Mouse (Mus musculus) neural tube, embryonic 11.5 days (tissue): ENCODE measurements at regions not wholly inside any gene's neighbourhood (a gene's known extent, or its start where the extent isn't known, plus 50 kb on each side); places are given as distances from the start of the nearest gene placed in this dataset.

Experiments used
- ATAC-seq: fragments of 200-750 bp; cut with Nextera tagmentation; 2 replicates; pipeline ENCODE4 v1.8.0; 2017; ENCODE audit warnings: moderate number of reproducible peaks, mild to moderate bottlenecking, moderate TSS enrichment, moderate library complexity; ENCODE audit not compliant: insufficient read depth, low FRiP score, low TSS enrichment
- DNase-seq: peaks from one replicate; pipeline ENCODE4 v3.0.0-alpha.2; 2015; ENCODE audit warnings: low spot score
- H3K27ac ChIP-seq: fragments of 300-500 bp; sonication (generic); 2 replicates; pipeline ENCODE4 v1.5.1; 2014; ENCODE audit warnings: low read depth, mild to moderate bottlenecking, low read length
- H3K27me3 ChIP-seq: fragments of 300-500 bp; sonication (generic); 2 replicates; pipeline ENCODE4 v1.6.1; 2014; ENCODE audit warnings: mild to moderate bottlenecking, low read length, mixed read lengths; ENCODE audit not compliant: control insufficient read depth, insufficient read depth
- H3K36me3 ChIP-seq: fragments of 300-500 bp; sonication (generic); 2 replicates; pipeline ENCODE4 v1.6.1; 2014; ENCODE audit warnings: mild to moderate bottlenecking, low read length, moderate library complexity, mixed read lengths; ENCODE audit not compliant: control insufficient read depth, insufficient read depth
- H3K4me1 ChIP-seq: fragments of 300-500 bp; sonication (generic); 2 replicates; pipeline ENCODE4 v1.6.1; 2014; ENCODE audit warnings: low read length, mixed read lengths; ENCODE audit not compliant: control insufficient read depth, insufficient read depth
- H3K4me2 ChIP-seq: fragments of 300-500 bp; sonication (generic); 2 replicates; pipeline ENCODE4 v1.6.1; 2014; ENCODE audit warnings: low read depth, mild to moderate bottlenecking, moderate library complexity
- H3K4me3 ChIP-seq: fragments of 300-500 bp; sonication (generic); 2 replicates; pipeline ENCODE4 v1.5.1; 2014; ENCODE audit warnings: low read depth, low read length
- H3K9ac ChIP-seq: fragments of 300-500 bp; sonication (generic); 2 replicates; pipeline ENCODE4 v1.6.1; 2014; ENCODE audit warnings: mild to moderate bottlenecking, low read length
- H3K9me3 ChIP-seq: fragments of 300-500 bp; sonication (generic); 2 replicates; pipeline ENCODE4 v1.6.1; 2016; ENCODE audit warnings: low read length; ENCODE audit not compliant: control insufficient read depth
- WGBS: fragments of 180-500 bp; shearing (Covaris S2); extraction: QIAGEN DNeasy Blood & Tissue Kit; methylation state at CpG from one replicate; pipeline ENCODE4 v1.1.7; 2014; 5-methylcytosine and 5-hydroxymethylcytosine counted together

DNA sequence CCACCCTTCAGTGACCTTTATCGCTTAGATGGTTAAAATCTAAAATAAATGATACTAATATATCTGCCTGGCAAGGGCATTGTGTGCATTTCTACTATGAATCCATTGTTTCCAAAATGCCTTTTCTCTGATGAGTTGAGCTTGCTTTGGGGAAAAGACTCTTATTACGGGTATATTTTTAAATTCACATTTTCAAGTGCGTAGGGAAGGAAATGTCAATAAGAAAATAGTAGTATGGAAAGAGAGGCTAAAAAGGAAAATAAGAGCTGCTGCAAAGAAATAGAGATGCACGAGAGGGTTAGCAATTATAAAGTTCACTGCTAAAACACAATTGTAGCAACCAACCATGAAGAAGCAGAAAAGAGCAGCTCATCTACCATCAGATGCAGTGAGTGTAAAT is 123.8 kb upstream of the Chl1 start:
- H3K36me3 ChIP-seq = no peaks in the 10 kb centered on the region
- no peak overlapping the region for H3K4me3 ChIP-seq
- no peaks in the 10 kb centered on the region for H3K4me1 ChIP-seq
- 69% methylated on average over 4 of the region's 4 CpGs for WGBS
- H3K27me3 ChIP-seq = no peaks in the 10 kb centered on the region
- ATAC-seq = no peak
- no peak for DNase-seq
- no peak overlapping the region for H3K9ac ChIP-seq
- H3K27ac ChIP-seq = no peak overlapping the region
- no peaks in the 10 kb centered on the region for H3K9me3 ChIP-seq
- no peak overlapping the region for H3K4me2 ChIP-seq

DNA sequence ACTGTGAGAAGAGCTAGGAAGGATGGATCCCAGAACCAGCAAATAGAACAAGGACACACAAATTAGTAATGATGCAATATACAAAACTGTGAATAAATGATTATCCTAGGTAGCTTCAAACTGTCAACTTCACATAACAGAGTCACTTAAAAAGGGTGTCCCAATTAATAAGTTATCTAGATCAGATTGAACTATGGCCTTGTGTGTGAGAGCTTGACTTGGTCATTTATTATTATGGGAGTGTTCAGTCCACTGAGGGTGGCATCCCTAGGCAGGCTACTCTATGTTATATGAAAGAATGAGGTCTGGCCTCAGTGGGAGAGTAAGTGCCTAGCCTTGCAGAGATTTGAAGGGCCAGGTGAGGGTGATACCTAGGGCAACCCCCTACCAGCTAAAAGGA is 104.4 kb upstream of the Chl1 start:
- no peaks in the 10 kb centered on the region for H3K27me3 ChIP-seq
- no peak overlapping the region for H3K9ac ChIP-seq
- no peak overlapping the region for H3K4me3 ChIP-seq
- no peak for ATAC-seq
- no peaks in the 10 kb centered on the region for H3K36me3 ChIP-seq
- H3K4me1 ChIP-seq = no peaks in the 10 kb centered on the region
- H3K4me2 ChIP-seq = no peak overlapping the region
- H3K9me3 ChIP-seq = no peaks in the 10 kb centered on the region
- H3K27ac ChIP-seq = no peak overlapping the region
- no peak for DNase-seq

- Histone ChIP-seq H3K4me2 (no peak overlapping the region), H3K27ac (no peak overlapping the region), H3K27me3 (no peaks in the 10 kb centered on the region), H3K4me1 (no peaks in the 10 kb centered on the region), H3K9ac (no peak overlapping the region), H3K9me3 (no peaks in the 10 kb centered on the region), H3K36me3 (no peaks in the 10 kb centered on the region), H3K4me3 (no peak overlapping the region)
- ATAC-seq (no peak), DNase-seq (no peak)
- 70% methylated on average over 2 of the region's 2 CpGs for WGBS
Observed at GRCm38 (mm10) chr6:103414888-103415287, 95.5 kb upstream of the Chl1 start.

DNA sequence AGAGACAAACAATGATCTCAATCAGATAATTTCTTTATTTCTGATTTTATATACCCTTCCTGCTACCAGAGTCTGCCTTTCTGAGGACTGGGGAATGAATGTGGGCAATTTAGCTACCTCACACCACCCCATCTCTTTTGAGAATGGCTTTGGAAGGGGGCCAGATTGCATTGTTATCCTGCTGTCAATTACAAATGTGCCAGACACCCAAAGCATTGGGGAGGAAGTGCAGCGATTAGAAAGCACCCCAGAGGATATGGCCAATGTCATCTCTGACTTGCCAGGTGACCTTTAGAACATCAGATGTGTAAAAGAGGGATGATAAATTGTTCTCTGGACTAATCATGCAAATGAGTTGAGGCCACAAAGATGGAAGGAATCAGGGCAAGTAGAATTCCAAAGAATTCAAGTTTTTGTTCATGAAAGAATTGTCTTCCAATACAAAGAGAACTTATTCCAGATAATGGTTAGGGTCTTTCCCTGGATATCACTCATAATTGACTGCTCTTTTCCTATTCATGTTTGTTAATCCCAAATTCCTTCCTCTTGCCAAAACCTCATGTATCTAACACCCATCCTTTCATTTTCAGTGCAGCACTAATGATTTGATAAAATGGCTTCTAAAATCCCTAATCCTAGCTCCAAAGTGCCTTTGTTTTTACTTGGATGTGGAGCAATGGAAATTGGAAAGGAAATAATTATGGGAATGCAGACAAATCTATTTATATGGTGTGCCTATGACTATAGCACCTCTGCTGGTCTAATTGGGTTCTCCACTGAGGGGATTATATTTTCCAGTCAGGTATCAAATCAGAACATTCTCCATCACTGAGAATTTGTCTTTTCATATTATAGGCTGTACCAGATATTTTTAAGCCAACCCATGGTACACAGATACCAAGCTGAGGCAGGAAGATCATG is 89.1 kb upstream of the Chl1 start:
- WGBS = 38% methylated on average over 1 of the region's 1 CpGs
- no peaks in the 10 kb centered on the region for H3K9me3 ChIP-seq
- H3K4me1 ChIP-seq = no peaks in the 10 kb centered on the region
- H3K4me2 ChIP-seq = no peak overlapping the region
- no peaks in the 10 kb centered on the region for H3K36me3 ChIP-seq
- DNase-seq = no peak
- no peak for ATAC-seq
- no peaks in the 10 kb centered on the region for H3K27me3 ChIP-seq
- no peak overlapping the region for H3K9ac ChIP-seq
- H3K4me3 ChIP-seq = no peak overlapping the region
- H3K27ac ChIP-seq = no peak overlapping the region

DNA sequence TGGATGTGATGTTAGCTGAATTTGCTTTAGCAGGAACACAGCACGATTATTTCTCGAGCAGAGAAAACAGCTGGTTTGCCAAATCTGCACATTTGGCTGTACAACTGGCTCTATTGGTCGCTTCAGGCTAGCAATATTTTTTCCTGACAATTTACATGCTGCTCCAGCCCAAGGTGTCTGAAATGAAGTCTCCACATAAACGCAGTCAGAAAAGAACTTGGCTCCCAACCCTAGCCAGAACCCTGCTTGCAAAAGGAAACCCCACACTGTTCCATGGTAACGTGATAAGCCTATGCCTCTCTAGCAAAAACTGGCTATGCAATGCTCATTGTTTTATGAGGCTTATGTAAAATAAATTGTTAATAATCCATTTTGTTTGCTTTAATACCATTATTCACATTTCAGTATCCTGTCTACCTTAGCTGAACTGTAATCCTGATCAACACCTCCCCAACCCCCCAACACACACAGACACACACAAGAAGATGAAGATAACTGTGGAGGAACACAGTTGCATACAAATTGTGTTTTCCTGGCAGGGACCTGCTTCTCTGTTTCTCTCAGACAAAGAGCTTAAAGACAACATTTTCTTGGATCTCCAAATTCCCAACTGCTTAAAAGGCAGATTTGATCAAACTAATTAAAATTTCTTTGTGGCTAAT is 79.3 kb upstream of the Chl1 start:
- no peaks in the 10 kb centered on the region for H3K36me3 ChIP-seq
- no peak for ATAC-seq
- no peak for DNase-seq
- WGBS = 79% methylated on average over 5 of the region's 5 CpGs
- no peak overlapping the region for H3K4me3 ChIP-seq
- H3K4me2 ChIP-seq = no peak overlapping the region
- H3K27me3 ChIP-seq = no peaks in the 10 kb centered on the region
- no peak overlapping the region for H3K9ac ChIP-seq
- H3K4me1 ChIP-seq = no peaks in the 10 kb centered on the region
- H3K27ac ChIP-seq = no peak overlapping the region
- H3K9me3 ChIP-seq = no peaks in the 10 kb centered on the region

- Histone ChIP-seq H3K9ac (no peak overlapping the region), H3K27ac (no peak overlapping the region), H3K36me3 (no peaks in the 10 kb centered on the region), H3K27me3 (no peaks in the 10 kb centered on the region), H3K9me3 (no peaks in the 10 kb centered on the region), H3K4me1 (no peaks in the 10 kb centered on the region), H3K4me2 (no peak overlapping the region), H3K4me3 (no peak overlapping the region)
- no peak for ATAC-seq
- no peak for DNase-seq
- 89% methylated on average over 5 of the region's 5 CpGs for WGBS
Observed at GRCm38 (mm10) chr6:103431595-103431957, 78.8 kb upstream of the Chl1 start.
